Mouse (Mus musculus): Measurements from ENCODE around the gene Gm973.

DNA sequence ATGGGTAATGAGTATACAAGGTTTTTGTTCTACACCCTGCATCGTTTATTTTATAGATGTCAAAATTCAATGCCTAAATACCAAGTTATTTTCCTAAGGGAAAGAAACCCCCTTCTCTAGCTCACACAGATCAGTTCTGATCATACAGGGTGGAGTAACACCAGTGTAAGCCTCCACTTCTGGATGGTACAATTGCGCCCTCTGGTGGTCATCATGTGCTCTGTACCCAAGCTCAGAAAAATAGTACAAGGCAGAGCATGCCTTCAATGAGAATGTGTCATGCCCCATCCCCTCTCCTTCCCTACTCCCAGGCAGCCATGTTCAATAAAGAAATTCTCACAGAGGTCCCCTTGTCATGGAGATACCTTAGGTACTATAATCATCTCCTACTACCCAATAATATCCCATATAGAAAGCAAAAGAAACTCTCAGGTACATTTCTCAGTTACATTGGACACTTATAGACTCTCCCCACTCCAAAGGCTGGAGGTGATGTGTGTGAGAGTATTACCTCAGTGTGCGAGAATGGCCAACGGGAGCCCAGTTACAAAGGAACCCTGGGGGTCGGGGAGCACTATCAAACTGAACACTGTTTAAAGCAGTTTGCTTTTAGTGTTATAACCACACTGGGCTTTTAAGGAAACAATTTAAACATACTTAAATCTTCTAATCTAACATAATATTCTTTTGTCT, 107.4 kb downstream of the Gm973 start:
- TF ChIP-seq MAX (IDR thresholded peaks at IDR 0.05), result peak; percentile 37
- peak; percentile 71 for TF ChIP-seq CTCF (IDR thresholded peaks at IDR 0.05; ENCODE audit: control insufficient read depth, insufficient read depth, insufficient read length)
- TF ChIP-seq USF1 (IDR thresholded peaks at IDR 0.05; ENCODE audit: low read depth), result no peak

Measured in C2C12 (cell line).